Mouse (Mus musculus): ENCODE data around the gene Pik3ca. TPM values are rescaled to one million over a fixed set of nuclear protein-coding genes. Genes with fewer than 3 reads are reported as not detected.

Pik3ca gene
- polyA plus RNA-seq, 1 experiment from 2014 or later = 14.2 TPM

DNA sequence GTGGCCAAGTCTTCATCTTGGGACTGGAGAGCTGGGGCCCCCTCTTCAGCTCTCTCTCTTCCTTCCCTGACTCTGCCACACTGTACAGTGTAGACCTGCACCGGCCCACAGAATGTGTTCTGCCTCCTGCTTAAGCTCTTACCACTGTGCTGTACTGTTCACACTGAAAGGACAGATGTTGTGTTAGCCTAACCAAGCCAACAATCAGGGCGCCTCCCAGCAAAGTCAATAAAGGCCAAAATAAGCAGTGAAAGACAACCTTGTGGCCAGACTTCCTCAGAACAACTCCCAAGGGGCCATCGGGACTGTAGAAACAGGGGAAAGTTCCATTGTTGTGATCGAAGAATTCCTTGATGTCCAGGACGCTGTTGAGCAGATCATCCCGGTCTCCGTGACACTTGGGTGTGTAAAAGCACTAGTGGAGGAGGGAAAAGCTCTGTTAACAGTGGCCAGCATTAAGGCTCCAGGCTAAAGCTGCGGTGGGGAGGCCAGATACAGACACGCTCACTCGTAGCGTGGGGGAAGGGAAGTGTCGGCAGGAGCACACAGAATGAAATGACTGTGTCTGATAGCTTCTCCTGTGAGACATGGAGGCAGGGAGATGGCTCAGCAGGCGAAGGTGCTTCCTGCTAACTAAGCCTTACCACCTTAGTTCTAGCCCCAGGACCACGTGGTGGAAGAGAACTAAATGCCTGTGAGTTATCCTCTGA, 74.9 kb downstream of the Pik3ca start:
- no peak for DNase-seq (ENCODE audit: low spot score)

GRCm38 (mm10) chr3:32473184-32473583, 75.7 kb downstream of the Pik3ca start:
- WGBS = 90% methylated on average over 10 of the region's 10 CpGs
- Histone ChIP-seq H3K4me1 (replicated peaks; ENCODE audit: control insufficient read depth, insufficient read depth, low read length) (no peaks in the 10 kb centered on the region), H3K27me3 (ENCODE audit: control insufficient read depth, insufficient read depth, low read length) (no peaks in the 10 kb centered on the region), H3K4me2 (ENCODE audit: low read depth, low read length, severe bottlenecking) (no peak overlapping the region), H3K27ac (ENCODE audit: low read depth, low read length) (no peak overlapping the region), H3K9ac (ENCODE audit: low read length) (no peak overlapping the region), H3K36me3 (ENCODE audit: control insufficient read depth, insufficient read depth, low read length) (no peaks in the 10 kb centered on the region), H3K9me3 (ENCODE audit: control insufficient read depth, low read length) (no peaks in the 10 kb centered on the region), H3K4me3 (ENCODE audit: low read depth, low read length) (no peak overlapping the region)
- DNase-seq (ENCODE audit: low spot score) (no peak), ATAC-seq (replicated peaks; ENCODE audit: low FRiP score) (no peak)

More for the DNA sequence above, 74.9 kb downstream of the Pik3ca start:
- Histone ChIP-seq H3K4me1 (replicated peaks; ENCODE audit: control insufficient read depth, insufficient read depth, low read length) (no peaks in the 10 kb centered on the region), H3K9ac (ENCODE audit: low read length) (no peak overlapping the region), H3K27me3 (ENCODE audit: control insufficient read depth, insufficient read depth, low read length) (no peaks in the 10 kb centered on the region), H3K27ac (ENCODE audit: low read depth, low read length) (no peak overlapping the region), H3K36me3 (ENCODE audit: control insufficient read depth, insufficient read depth, low read length) (no peaks in the 10 kb centered on the region), H3K4me2 (ENCODE audit: low read depth, low read length, severe bottlenecking) (no peak overlapping the region), H3K4me3 (ENCODE audit: low read depth, low read length) (no peak overlapping the region), H3K9me3 (ENCODE audit: control insufficient read depth, low read length) (no peaks in the 10 kb centered on the region)
- 85% methylated on average over 14 of the region's 14 CpGs for WGBS
- ATAC-seq (replicated peaks; ENCODE audit: low FRiP score) = no peak

- H3K27me3 ChIP-seq (ENCODE audit: control insufficient read depth, insufficient read depth, low read length) = no peaks in the 10 kb centered on the region
- no peak overlapping the region for H3K4me3 ChIP-seq (ENCODE audit: low read depth, low read length)
- DNase-seq (ENCODE audit: low spot score) (no peak), ATAC-seq (replicated peaks; ENCODE audit: low FRiP score) (no peak)
- no peaks in the 10 kb centered on the region for H3K36me3 ChIP-seq (ENCODE audit: control insufficient read depth, insufficient read depth, low read length)
- no peak overlapping the region for H3K27ac ChIP-seq (ENCODE audit: low read depth, low read length)
- no peak overlapping the region for H3K4me2 ChIP-seq (ENCODE audit: low read depth, low read length, severe bottlenecking)
- H3K4me1 ChIP-seq (replicated peaks; ENCODE audit: control insufficient read depth, insufficient read depth, low read length) = no peaks in the 10 kb centered on the region
- WGBS = 90% methylated on average over 7 of the region's 7 CpGs
- no peak overlapping the region for H3K9ac ChIP-seq (ENCODE audit: low read length)
- H3K9me3 ChIP-seq (ENCODE audit: control insufficient read depth, low read length) = no peaks in the 10 kb centered on the region
Measured at GRCm38 (mm10) chr3:32479961-32480360, 82.5 kb downstream of the Pik3ca start.

DNA sequence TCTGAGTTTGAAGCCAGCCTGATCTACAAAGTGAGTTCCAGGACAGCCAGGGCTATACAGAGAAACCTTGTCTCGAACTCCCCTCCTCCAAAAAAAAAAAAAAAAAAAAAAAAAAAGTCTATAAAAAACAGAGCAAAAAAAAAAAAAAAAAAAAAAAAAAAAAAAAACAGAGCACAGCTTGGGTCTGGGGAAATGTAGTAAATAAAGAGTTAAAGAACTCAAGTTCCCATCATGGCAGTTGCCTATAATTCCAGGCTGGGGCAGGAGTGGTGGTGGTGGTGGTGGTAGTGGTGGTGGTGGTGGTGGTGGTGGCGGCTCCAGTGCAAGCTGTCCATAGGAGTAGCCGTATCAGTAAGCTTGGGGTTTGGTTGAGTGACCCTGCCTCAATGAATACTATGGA, 85.6 kb downstream of the Pik3ca start:
- no peak for DNase-seq (ENCODE audit: low spot score)
- no peak for ATAC-seq (replicated peaks; ENCODE audit: low FRiP score)
- no peaks in the 10 kb centered on the region for H3K4me1 ChIP-seq (replicated peaks; ENCODE audit: control insufficient read depth, insufficient read depth, low read length)
- H3K27ac ChIP-seq (ENCODE audit: low read depth, low read length) = no peak overlapping the region
- no peak overlapping the region for H3K4me2 ChIP-seq (ENCODE audit: low read depth, low read length, severe bottlenecking)
- no peaks in the 10 kb centered on the region for H3K36me3 ChIP-seq (ENCODE audit: control insufficient read depth, insufficient read depth, low read length)
- no peaks in the 10 kb centered on the region for H3K9me3 ChIP-seq (ENCODE audit: control insufficient read depth, low read length)
- WGBS = 87% methylated on average over 3 of the region's 3 CpGs
- H3K4me3 ChIP-seq (ENCODE audit: low read depth, low read length) = no peak overlapping the region
- H3K27me3 ChIP-seq (ENCODE audit: control insufficient read depth, insufficient read depth, low read length) = no peaks in the 10 kb centered on the region
- H3K9ac ChIP-seq (ENCODE audit: low read length) = no peak overlapping the region

DNA sequence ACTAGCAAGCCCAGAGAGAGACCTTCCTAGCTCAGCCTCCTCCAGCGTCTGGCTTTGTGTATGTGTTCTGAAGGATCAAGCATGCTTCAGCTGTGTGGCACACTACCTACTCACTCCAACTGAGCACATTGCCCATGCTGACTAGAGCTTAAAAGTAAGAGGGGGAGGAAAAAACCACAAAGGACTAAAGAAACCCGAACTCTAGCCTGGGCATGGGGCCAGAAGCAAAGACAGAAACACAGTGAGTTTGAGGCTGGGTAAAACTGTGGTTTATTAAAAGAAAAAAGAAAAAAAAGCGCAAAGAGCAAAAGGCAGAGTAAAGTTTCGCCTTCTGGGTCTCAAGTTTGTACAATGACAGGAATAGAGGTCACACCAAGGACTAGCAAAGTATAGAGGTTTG, 89.1 kb downstream of the Pik3ca start:
- Histone ChIP-seq H3K27ac (ENCODE audit: low read depth, low read length) (no peak overlapping the region), H3K9me3 (ENCODE audit: control insufficient read depth, low read length) (no peaks in the 10 kb centered on the region), H3K4me2 (ENCODE audit: low read depth, low read length, severe bottlenecking) (no peak overlapping the region), H3K36me3 (ENCODE audit: control insufficient read depth, insufficient read depth, low read length) (no peaks in the 10 kb centered on the region), H3K4me1 (replicated peaks; ENCODE audit: control insufficient read depth, insufficient read depth, low read length) (no peaks in the 10 kb centered on the region), H3K9ac (ENCODE audit: low read length) (no peak overlapping the region), H3K27me3 (ENCODE audit: control insufficient read depth, insufficient read depth, low read length) (no peaks in the 10 kb centered on the region), H3K4me3 (ENCODE audit: low read depth, low read length) (no peak overlapping the region)
- 80% methylated on average over 4 of the region's 4 CpGs for WGBS
- ATAC-seq (replicated peaks; ENCODE audit: low FRiP score) (no peak), DNase-seq (ENCODE audit: low spot score) (no peak)

DNA sequence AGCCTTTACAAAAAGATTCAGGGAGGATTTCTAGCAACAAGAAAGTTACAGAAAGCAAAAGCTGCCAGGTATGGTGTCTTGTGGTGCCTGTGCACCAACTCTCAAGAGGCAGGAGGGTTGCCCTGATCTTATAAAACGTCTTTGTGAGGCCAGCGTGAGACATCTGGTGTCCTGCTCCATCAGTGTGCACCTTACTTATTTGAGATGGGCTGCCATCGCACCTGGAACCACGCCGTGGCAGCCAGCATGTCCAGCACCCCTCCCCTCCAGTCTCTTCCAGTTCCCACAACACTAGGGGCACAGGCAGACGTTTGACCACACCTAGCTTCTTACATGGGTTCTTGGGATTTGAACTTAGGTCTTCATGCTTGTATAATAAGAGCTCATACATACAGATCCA, 90.7 kb downstream of the Pik3ca start:
- no peaks in the 10 kb centered on the region for H3K9me3 ChIP-seq (ENCODE audit: control insufficient read depth, low read length)
- no peak overlapping the region for H3K9ac ChIP-seq (ENCODE audit: low read length)
- H3K27ac ChIP-seq (ENCODE audit: low read depth, low read length) = no peak overlapping the region
- no peak for DNase-seq (ENCODE audit: low spot score)
- no peak overlapping the region for H3K4me2 ChIP-seq (ENCODE audit: low read depth, low read length, severe bottlenecking)
- no peaks in the 10 kb centered on the region for H3K4me1 ChIP-seq (replicated peaks; ENCODE audit: control insufficient read depth, insufficient read depth, low read length)
- H3K36me3 ChIP-seq (ENCODE audit: control insufficient read depth, insufficient read depth, low read length) = no peaks in the 10 kb centered on the region
- no peak for ATAC-seq (replicated peaks; ENCODE audit: low FRiP score)
- no peaks in the 10 kb centered on the region for H3K27me3 ChIP-seq (ENCODE audit: control insufficient read depth, insufficient read depth, low read length)
- no peak overlapping the region for H3K4me3 ChIP-seq (ENCODE audit: low read depth, low read length)
- 85% methylated on average over 6 of the region's 6 CpGs for WGBS

- no peaks in the 10 kb centered on the region for H3K27me3 ChIP-seq (ENCODE audit: control insufficient read depth, insufficient read depth, low read length)
- H3K9ac ChIP-seq (ENCODE audit: low read length) = no peak overlapping the region
- WGBS = 81% methylated on average over 15 of the region's 15 CpGs
- H3K4me3 ChIP-seq (ENCODE audit: low read depth, low read length) = no peak overlapping the region
- no peaks in the 10 kb centered on the region for H3K9me3 ChIP-seq (ENCODE audit: control insufficient read depth, low read length)
- H3K36me3 ChIP-seq (ENCODE audit: control insufficient read depth, insufficient read depth, low read length) = no peaks in the 10 kb centered on the region
- H3K4me1 ChIP-seq (replicated peaks; ENCODE audit: control insufficient read depth, insufficient read depth, low read length) = no peaks in the 10 kb centered on the region
- no peak overlapping the region for H3K27ac ChIP-seq (ENCODE audit: low read depth, low read length)
- H3K4me2 ChIP-seq (ENCODE audit: low read depth, low read length, severe bottlenecking) = no peak overlapping the region
- ATAC-seq (replicated peaks; ENCODE audit: low FRiP score) (no peak), DNase-seq (ENCODE audit: low spot score) (no peak)
Measured at GRCm38 (mm10) chr3:32490076-32490927, 92.8 kb downstream of the Pik3ca start.

DNA sequence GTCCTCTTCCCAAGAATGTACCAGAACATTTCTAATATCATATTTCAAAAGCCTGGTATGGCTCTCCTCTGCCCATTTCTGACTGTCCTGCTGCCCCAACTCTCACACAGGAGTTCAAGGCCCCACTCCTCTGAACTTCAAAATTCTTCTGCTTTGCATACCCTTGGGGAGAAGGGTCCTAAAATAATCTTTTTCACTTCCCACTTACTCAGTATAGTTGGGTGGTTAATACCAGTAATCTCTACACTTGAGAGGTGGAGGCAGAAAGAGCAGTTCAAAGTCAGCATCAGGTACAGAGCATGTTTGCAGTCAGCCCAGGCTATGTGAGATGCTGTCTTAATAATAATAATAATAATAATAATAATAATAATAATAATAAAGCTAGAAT, 93.5 kb downstream of the Pik3ca start:
- Histone ChIP-seq H3K4me1 (replicated peaks; ENCODE audit: control insufficient read depth, insufficient read depth, low read length) (no peaks in the 10 kb centered on the region; the same call in 1 of the 2 replicates), H3K4me3 (ENCODE audit: low read depth, low read length) (no peak overlapping the region), H3K27me3 (ENCODE audit: control insufficient read depth, insufficient read depth, low read length) (no peaks in the 10 kb centered on the region), H3K9ac (ENCODE audit: low read length) (no peak overlapping the region), H3K27ac (ENCODE audit: low read depth, low read length) (no peak overlapping the region), H3K4me2 (ENCODE audit: low read depth, low read length, severe bottlenecking) (no peak overlapping the region), H3K9me3 (ENCODE audit: control insufficient read depth, low read length) (no peaks in the 10 kb centered on the region), H3K36me3 (ENCODE audit: control insufficient read depth, insufficient read depth, low read length) (no peaks in the 10 kb centered on the region)
- ATAC-seq (replicated peaks; ENCODE audit: low FRiP score) (no peak), DNase-seq (ENCODE audit: low spot score) (no peak)

Measured in forebrain, embryonic 11.5 days (tissue).